Mouse (Mus musculus) CH12.LX (cell line): ENCODE data around the gene Arl6ip5. TPM values are rescaled to one million over a fixed set of nuclear protein-coding genes. Genes with fewer than 3 reads are reported as not detected.

Experiments used
- DNase-seq: peaks from one replicate; pipeline ENCODE4 v3.0.0-alpha.2; 2013; ENCODE audit errors: extremely low read depth
- H3K27ac ChIP-seq: 2 replicates; pipeline ENCODE4 v1.5.1; 2012; ENCODE audit warnings: low read depth, mild to moderate bottlenecking, control low read depth, moderate library complexity; ENCODE audit not compliant: insufficient read depth
- H3K27me3 ChIP-seq: replicated peaks from 2 replicates; pipeline ENCODE3; 2012; ENCODE audit warnings: inconsistent platforms
- H3K36me3 ChIP-seq, 2 experiments: replicated peaks in 1 of 2; 2 replicates each; pipeline versions ENCODE3 to v1.6.1; 2012; ENCODE audit warnings: inconsistent platforms in 1 of 2, low read length in 1 of 2, mild to moderate bottlenecking in 1 of 2, mixed read lengths in 1 of 2, moderate library complexity in 1 of 2; ENCODE audit not compliant: control insufficient read depth in 1 of 2, insufficient read depth in 1 of 2
- H3K4me1 ChIP-seq, 2 experiments: 2 replicates each; pipeline ENCODE4 v1.6.1; 2012; ENCODE audit warnings: inconsistent platforms in 1 of 2, moderate library complexity in 1 of 2; ENCODE audit not compliant: insufficient read depth in 2 of 2, control insufficient read depth in 1 of 2
- H3K4me2 ChIP-seq: 2 replicates; pipeline ENCODE4 v1.6.1; 2012; ENCODE audit warnings: low read depth, mild to moderate bottlenecking, control low read depth; ENCODE audit not compliant: poor library complexity, insufficient read depth, severe bottlenecking
- H3K4me3 ChIP-seq, 3 experiments: fragments of 150-350 bp in 1 of 3; sonication (generic) in 1 of 3; replicated peaks in 1 of 3; 2 replicates each; pipeline versions ENCODE3 to v1.5.1; 2011 to 2012; ENCODE audit warnings: low read depth in 2 of 3, low read length in 2 of 3, mild to moderate bottlenecking in 2 of 3, moderate library complexity in 2 of 3, control low read depth in 1 of 3, improper control_type of control experiment in 1 of 3, inconsistent platforms in 1 of 3, mixed read lengths in 1 of 3; ENCODE audit not compliant: poor library complexity in 1 of 3
- H3K79me2 ChIP-seq: replicated peaks from 2 replicates; pipeline ENCODE4 v1.6.1; 2012; ENCODE audit warnings: mild to moderate bottlenecking, moderate library complexity; ENCODE audit not compliant: control insufficient read depth, poor library complexity, insufficient read depth, severe bottlenecking; ENCODE audit errors: extremely low read depth
- H3K9ac ChIP-seq: 2 replicates; pipeline ENCODE4 v1.6.1; 2012; ENCODE audit warnings: low read depth, mild to moderate bottlenecking, control low read depth, moderate library complexity; ENCODE audit not compliant: insufficient read depth
- H3K9me3 ChIP-seq: replicated peaks from 2 replicates; pipeline ENCODE3; 2012; ENCODE audit warnings: low read length, inconsistent platforms, mixed read lengths
- CHD2 ChIP-seq: IDR thresholded peaks from 2 replicates; pipeline ENCODE4 v1.6.1; 2011; ENCODE audit warnings: low read length, improper control_type of control experiment
- CTCF ChIP-seq, 2 experiments: IDR thresholded peaks in 1 of 2; conservative IDR thresholded peaks in 1 of 2; 2 replicates each; pipeline ENCODE4 v1.5.1; 2011 to 2012; ENCODE audit warnings: low read depth in 2 of 2, low read length in 2 of 2, improper control_type of control experiment in 1 of 2, inconsistent platforms in 1 of 2, mild to moderate bottlenecking in 1 of 2, moderate library complexity in 1 of 2
- EP300 ChIP-seq: IDR thresholded peaks from 2 replicates; pipeline ENCODE4 v1.6.1; 2011; ENCODE audit warnings: low read length, improper control_type of control experiment
- IRF4 ChIP-seq: IDR thresholded peaks from 2 replicates; pipeline ENCODE4 v1.6.1; 2014; ENCODE audit warnings: low read depth, mild to moderate bottlenecking, inconsistent platforms, low read length, improper control_type of control experiment
- JUN ChIP-seq: IDR thresholded peaks from 2 replicates; pipeline ENCODE4 v1.6.1; 2011; ENCODE audit warnings: low read depth, mild to moderate bottlenecking, low read length, improper control_type of control experiment, moderate library complexity; ENCODE audit not compliant: insufficient read depth
- JUND ChIP-seq: conservative IDR thresholded peaks from 2 replicates; pipeline ENCODE4 v1.6.1; 2011; ENCODE audit warnings: low read depth, low read length, improper control_type of control experiment
- MAX ChIP-seq: IDR thresholded peaks from 2 replicates; pipeline ENCODE4 v1.6.1; 2011; ENCODE audit warnings: low read length, improper control_type of control experiment
- MAZ ChIP-seq: IDR thresholded peaks from 2 replicates; pipeline ENCODE4 v1.6.1; 2012; ENCODE audit warnings: low read depth, mild to moderate bottlenecking, inconsistent platforms, low read length, improper control_type of control experiment, moderate library complexity
- MEF2A ChIP-seq: IDR thresholded peaks from 2 replicates; pipeline ENCODE4 v1.6.1; 2014; ENCODE audit warnings: low read depth, mild to moderate bottlenecking, inconsistent platforms, low read length, improper control_type of control experiment, borderline replicate concordance
- MYC ChIP-seq: IDR thresholded peaks from 2 replicates; pipeline ENCODE4 v1.6.1; 2011; ENCODE audit warnings: low read depth, mild to moderate bottlenecking, improper control_type of control experiment, low read length
- PAX5 ChIP-seq: IDR thresholded peaks from 2 replicates; pipeline ENCODE4 v1.6.1; 2012; ENCODE audit warnings: low read length, inconsistent platforms, mixed read lengths
- POLR2A ChIP-seq: IDR thresholded peaks from 2 replicates; pipeline ENCODE4 v1.6.1; 2011; ENCODE audit warnings: low read depth, mild to moderate bottlenecking, improper control_type of control experiment, low read length
- POLR2AphosphoS2 ChIP-seq: IDR thresholded peaks from 2 replicates; pipeline ENCODE4 v1.6.1; 2011; ENCODE audit warnings: low read depth, low read length, improper control_type of control experiment
- RAD21 ChIP-seq: IDR thresholded peaks from 2 replicates; pipeline ENCODE4 v1.6.1; 2011; ENCODE audit warnings: low read depth, mild to moderate bottlenecking, low read length, improper control_type of control experiment, moderate library complexity
- SIN3A ChIP-seq: IDR thresholded peaks from 2 replicates; pipeline ENCODE4 v1.6.1; 2012; ENCODE audit warnings: low read length, improper control_type of control experiment, inconsistent platforms
- SMC3 ChIP-seq: IDR thresholded peaks from 2 replicates; pipeline ENCODE4 v1.6.1; 2011; ENCODE audit warnings: low read depth, low read length, improper control_type of control experiment
- ZC3H11A ChIP-seq: IDR thresholded peaks from 2 replicates; pipeline ENCODE4 v1.6.1; 2012; ENCODE audit warnings: low read depth, mild to moderate bottlenecking, inconsistent platforms, low read length, improper control_type of control experiment
- dilution Hi-C: fragments of 300-500 bp; cut with MboI; formaldehyde crosslinking; loops from 2 replicates; pipeline ENCODE4 v1.14.3; 2020; ENCODE audit warnings: low sequenced_read_pairs; ENCODE audit not compliant: extremely low pct_unique_long_range_greater_than_20kb, extremely low pct_ligation_motif_present
- in situ Hi-C: fragments of 300-500 bp; cut with MboI; formaldehyde crosslinking; loops from 3 replicates; pipeline ENCODE4 v1.14.3; 2019; ENCODE audit warnings: low sequenced_read_pairs, low pct_ligation_motif_present, low pct_unique_long_range_greater_than_20kb, mixed read lengths
- polyA plus RNA-seq: library from polyadenylated mRNA; unstranded; fragments of >175 nt; gene quantifications from 2 replicates; pipeline ENCODE4 v1.2.1, GENCODE M21; 2012; ENCODE audit warnings: low read depth; ENCODE audit not compliant: insufficient read length
- total RNA-seq, 2 experiments: library from RNA; depleted of rRNA; stranded (reverse); fragments of 300-350 nt in 1 of 2; fragments of >200 nt in 1 of 2; gene quantifications; 2 replicates each; pipeline ENCODE4 v1.2.3; 2012 to 2014

Gene Arl6ip5
- total and polyA plus RNA-seq, 3 experiments = 43.6 to 135 (median 118) TPM

- in situ Hi-C loops = loop anchor here (5.0 to 10.0 kb wide), 2 partner anchors 140 to 248 kb away; no protein-coding TSS in a partner anchor
- H3K27me3 ChIP-seq = no peaks in the 10 kb centered on the region
- TF ChIP-seq EP300 (no peak), IRF4 (no peak), CHD2 (no peak), POLR2AphosphoS2 (no peak), PAX5 (no peak), SIN3A (no peak)
- TF ChIP-seq, all 38 proteins: peak for 0
- Histone ChIP-seq H3K4me1 (peaks cover 7 to 10% of the 10 kb centered on the region in 2 experiments; a peak in 3 of 4 replicates), H3K4me3 (no peak overlapping the region), H3K27ac (no peak overlapping the region), H3K9me3 (no peaks in the 10 kb centered on the region), H3K9ac (no peak overlapping the region), H3K4me2 (no peak overlapping the region), H3K79me2 (no peaks in the 10 kb centered on the region), H3K36me3 (no peaks in the 10 kb centered on the region)
- dilution Hi-C loops = no loop called here
- DNase-seq = no peak
Observed at GRCm38 (mm10) chr6:97276890-97277497, 66.5 kb downstream of the Arl6ip5 start.

GRCm38 (mm10) chr6:97278014-97278787 lies 67.7 kb downstream of the Arl6ip5 start:
- Histone ChIP-seq H3K79me2 (no peaks in the 10 kb centered on the region), H3K4me2 (peak overlapping the region; percentile 5; the same call in 1 of the 2 replicates), H3K4me1 (peaks cover 6 to 10% of the 10 kb centered on the region in 2 experiments; a peak in 3 of 4 replicates), H3K4me3 (no peak overlapping the region), H3K27ac (no peak overlapping the region), H3K9me3 (no peaks in the 10 kb centered on the region), H3K27me3 (no peaks in the 10 kb centered on the region), H3K9ac (no peak overlapping the region), H3K36me3 (no peaks in the 10 kb centered on the region)
- dilution Hi-C loops (no loop called here), in situ Hi-C loops (loop anchor here (5.0 to 10.0 kb wide), 2 partner anchors 139 to 247 kb away; no protein-coding TSS in a partner anchor)
- peak; percentile 63 for DNase-seq
- TF ChIP-seq RAD21 = peak; percentile 96
- TF ChIP-seq MYC = no peak
- TF ChIP-seq CTCF (conservative IDR thresholded peaks at IDR 0.05 in 1 of 2, IDR thresholded peaks at IDR 0.05 in 1 of 2; ENCODE audit: low read depth in 2 of 2, low read length in 2 of 2) = peak; percentile 74 to 95
- TF ChIP-seq JUND = no peak
- peak; percentile 91 for TF ChIP-seq SMC3
- no peak for TF ChIP-seq CHD2
- no peak for TF ChIP-seq POLR2A
- TF ChIP-seq MAX = no peak
- no peak for TF ChIP-seq MAZ
- TF ChIP-seq ZC3H11A = peak; percentile 74
- TF ChIP-seq JUN = no peak
- no peak for TF ChIP-seq MEF2A
- peak; percentile 50; the same call in 1 of the 2 replicates for TF ChIP-seq IRF4
